Mouse (Mus musculus) lung, adult 2 months (tissue): ENCODE data around the gene Iffo2. TPM values are rescaled to one million over a fixed set of nuclear protein-coding genes. Genes with fewer than 3 reads are reported as not detected.

Experiments
- DNase-seq: peaks from one replicate; pipeline ENCODE4 v3.0.0; 2022
- H3K4me1 ChIP-seq: fragments of 200-500 bp; 2 replicates; pipeline ENCODE4 v1.6.1; 2011; ENCODE audit warnings: low read length; ENCODE audit not compliant: control insufficient read depth, insufficient read depth
- H3K4me3 ChIP-seq: fragments of 200-500 bp; replicated peaks from 2 replicates; pipeline ENCODE3; 2011; ENCODE audit warnings: low read depth, mild to moderate bottlenecking, control low read depth, low read length; ENCODE audit errors: extremely low read depth
- CTCF ChIP-seq: fragments of 200-500 bp; IDR thresholded peaks from 2 replicates; pipeline ENCODE4 v1.5.1; 2011; ENCODE audit warnings: mild to moderate bottlenecking, low read length, control low read depth; ENCODE audit not compliant: insufficient read depth
- POLR2A ChIP-seq: fragments of 200-500 bp; IDR thresholded peaks from 2 replicates; pipeline ENCODE4 v1.6.1; 2011; ENCODE audit warnings: low read depth, mild to moderate bottlenecking, control low read depth, low read length, borderline replicate concordance; ENCODE audit errors: extremely low read depth
- WGBS: fragments of 180-500 bp; shearing (Covaris S2); methylation state at CpG from one replicate; pipeline ENCODE4 v1.1.7; 2018; 5-methylcytosine and 5-hydroxymethylcytosine counted together
- polyA plus RNA-seq: library from polyadenylated mRNA; depleted of rRNA; stranded (reverse); fragments of >200 nt; gene quantifications from 2 replicates; pipeline ENCODE4 v1.2.3, GENCODE M21; 2012

Gene Iffo2
- polyA plus RNA-seq, 1 experiment = 9.5 TPM

GRCm38 (mm10) chr4:139598950-139599518, 68.7 kb downstream of the Iffo2 start:
- DNase-seq = peak; percentile 70
- peaks cover 41% of the 10 kb centered on the region for H3K4me1 ChIP-seq
- peak; percentile 13; the same call in 1 of the 2 replicates for TF ChIP-seq CTCF
- TF ChIP-seq POLR2A = peak; percentile 12; the same call in 1 of the 2 replicates

GRCm38 (mm10) chr4:139601519-139602356, 71.4 kb downstream of the Iffo2 start:
- DNase-seq = no peak
- no peak overlapping the region for H3K4me3 ChIP-seq
- WGBS = 35% methylated on average over 7 of the region's 7 CpGs
- no peak for TF ChIP-seq CTCF
- TF ChIP-seq POLR2A = no peak
- H3K4me1 ChIP-seq = peaks cover 38% of the 10 kb centered on the region

More at GRCm38 (mm10) chr4:139598950-139599518, 68.7 kb downstream of the Iffo2 start:
- peak overlapping the region; percentile 39 for H3K4me3 ChIP-seq
- under 1% methylated on average over 12 of the region's 12 CpGs for WGBS

- Histone ChIP-seq H3K4me1 (peaks cover 31% of the 10 kb centered on the region), H3K4me3 (no peak within 1 kb of the TSS)
- WGBS = 46% methylated on average over 14 of the region's 14 CpGs
- peak; percentile 70 for DNase-seq
- TF ChIP-seq POLR2A (no peak), CTCF (peak; percentile 96)
These were observed 72.3 kb downstream of the Iffo2 start, which contains the start of gene Gm21969 for GRCm38 (mm10) chr4:139602357-139603244. TSS of gene Gm21969 (plus strand) at chr4:139603186.

- DNase-seq = no peak
- 84% methylated on average over 11 of the region's 11 CpGs for WGBS
- H3K4me1 ChIP-seq = peaks cover 20% of the 10 kb centered on the region
- TF ChIP-seq CTCF (no peak), POLR2A (no peak)
- no peak overlapping the region for H3K4me3 ChIP-seq
These were observed 74.9 kb downstream of the Iffo2 start for GRCm38 (mm10) chr4:139605216-139605615.

GRCm38 (mm10) chr4:139606732-139607131, 76.4 kb downstream of the Iffo2 start:
- no peak for TF ChIP-seq POLR2A
- no peak for TF ChIP-seq CTCF
- DNase-seq = no peak
- WGBS = 89% methylated on average over 5 of the region's 5 CpGs
- Histone ChIP-seq H3K4me3 (no peak overlapping the region), H3K4me1 (peaks cover 18% of the 10 kb centered on the region)

GRCm38 (mm10) chr4:139608975-139609374, 78.6 kb downstream of the Iffo2 start:
- no peak overlapping the region for H3K4me3 ChIP-seq
- DNase-seq = no peak
- WGBS = 63% methylated on average over 4 of the region's 4 CpGs
- no peak for TF ChIP-seq POLR2A
- no peak for TF ChIP-seq CTCF
- peaks cover 6% of the 10 kb centered on the region; the same call in 1 of the 2 replicates for H3K4me1 ChIP-seq

GRCm38 (mm10) chr4:139610954-139611353, 80.6 kb downstream of the Iffo2 start:
- TF ChIP-seq CTCF (no peak), POLR2A (no peak)
- 56% methylated on average over 6 of the region's 6 CpGs for WGBS
- Histone ChIP-seq H3K4me1 (peaks cover 11% of the 10 kb centered on the region; the same call in 1 of the 2 replicates), H3K4me3 (no peak overlapping the region)
- no peak for DNase-seq

- no peak overlapping the region for H3K4me3 ChIP-seq
These were observed 81.2 kb downstream of the Iffo2 start for GRCm38 (mm10) chr4:139611542-139611953.

More at GRCm38 (mm10) chr4:139611542-139611953, 81.2 kb downstream of the Iffo2 start:
- H3K4me1 ChIP-seq = peaks cover 12% of the 10 kb centered on the region; the same call in 1 of the 2 replicates
- WGBS = 5% methylated on average over 10 of the region's 10 CpGs
- peak; percentile 85 for DNase-seq
- TF ChIP-seq CTCF (peak; percentile 85), POLR2A (no peak)
